Mouse (Mus musculus) spleen, postnatal 4 days (tissue): ENCODE results near the gene Ret.
A peak's percentile ranks its signal among the peaks of the same experiment; 100 is the strongest.

ENCODE experiments used
- DNase-seq, 2 experiments: peaks; one replicate each; pipeline ENCODE4 v3.0.0; 2022; ENCODE audit warnings: low spot score in 2 of 2

The Ret gene

DNA sequence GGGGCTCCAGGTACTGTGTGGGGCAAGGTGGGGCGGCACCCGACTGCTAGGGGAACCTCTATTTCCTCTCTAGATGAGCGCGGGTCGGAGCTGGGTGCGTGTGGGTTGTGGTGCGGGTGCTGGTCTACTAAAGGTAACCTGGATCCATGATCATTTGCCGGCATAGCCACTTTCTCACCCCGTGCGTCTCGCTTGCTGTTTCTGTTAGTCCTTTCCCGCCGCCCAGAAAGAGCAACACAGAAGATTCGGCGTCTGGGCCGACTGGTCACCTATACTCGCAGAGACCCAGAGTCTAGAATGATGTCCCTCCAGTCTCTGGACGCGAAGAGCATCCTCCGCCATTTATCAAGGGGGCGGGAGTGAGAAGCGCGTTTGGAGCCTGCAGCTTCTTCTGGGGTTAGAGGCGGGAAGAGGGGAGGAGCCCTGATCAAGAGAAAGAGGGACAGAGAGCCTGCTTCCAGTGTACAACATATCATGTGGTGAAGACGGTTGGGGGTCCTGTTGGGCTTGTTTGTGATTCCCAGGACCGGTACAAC, at the start of gene Ret:
Gene Ret, minus strand, starts transcription at position 279 of the 536 bp plus-strand sequence.
- DNase-seq = no peak

DNA sequence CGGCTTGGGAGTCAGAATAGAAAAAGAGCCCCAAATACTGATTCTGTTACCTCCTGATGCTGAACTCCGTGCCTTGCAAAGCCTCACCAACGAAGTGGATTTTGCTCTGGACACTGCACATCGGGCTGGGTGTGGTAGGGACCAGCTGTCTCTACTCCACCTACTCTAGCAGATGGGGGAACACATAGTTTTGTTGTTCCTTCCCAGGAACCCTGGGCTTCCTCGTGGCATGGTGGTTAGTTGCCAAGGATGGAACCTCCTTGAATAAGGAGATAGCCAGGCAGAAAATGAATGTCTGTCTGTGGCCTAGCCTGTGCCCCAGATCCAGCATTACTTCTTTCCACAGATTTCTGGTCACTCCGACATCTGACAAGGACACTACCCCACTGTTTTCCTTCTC, 49.6 kb upstream of the Ret start:
- no peak for DNase-seq

DNA sequence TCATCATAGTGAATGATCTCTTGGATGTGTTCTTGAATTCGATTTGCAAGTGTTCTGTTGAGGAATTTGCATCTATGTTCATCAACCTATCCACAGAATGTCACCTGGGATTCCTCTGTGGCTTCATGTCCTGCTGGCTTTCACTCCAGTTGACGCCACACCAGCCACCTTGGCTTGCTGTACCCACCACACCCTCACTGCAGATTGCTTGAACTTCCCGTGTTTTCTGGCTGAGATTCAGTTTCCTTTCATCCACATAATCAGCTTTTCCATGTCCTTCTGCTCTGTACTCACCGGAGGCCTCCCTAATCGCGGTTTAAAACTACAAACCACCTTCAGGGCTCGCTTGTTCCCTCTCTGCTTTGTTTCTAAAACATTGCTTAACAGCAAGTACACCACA, 46.6 kb upstream of the Ret start:
- no peak for DNase-seq

DNA sequence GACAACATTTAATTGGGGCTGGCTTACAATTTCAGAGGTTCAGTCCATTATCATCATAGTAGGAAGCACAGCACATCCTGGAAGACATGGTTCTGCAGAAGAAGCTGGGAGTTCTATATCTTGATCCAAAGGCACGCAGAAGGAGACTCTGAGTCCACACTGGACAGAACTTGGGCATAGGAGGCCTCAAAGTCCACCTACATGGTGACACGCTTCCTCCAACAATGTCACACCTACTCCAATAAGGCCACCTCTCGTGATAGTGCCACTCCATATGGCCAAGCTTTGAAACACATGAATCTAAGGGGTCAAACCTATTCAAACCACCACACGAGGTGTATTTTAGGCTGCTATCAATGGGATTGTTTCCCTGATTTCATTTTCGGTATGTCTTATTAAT, 45.4 kb upstream of the Ret start:
- no peak for DNase-seq

DNA sequence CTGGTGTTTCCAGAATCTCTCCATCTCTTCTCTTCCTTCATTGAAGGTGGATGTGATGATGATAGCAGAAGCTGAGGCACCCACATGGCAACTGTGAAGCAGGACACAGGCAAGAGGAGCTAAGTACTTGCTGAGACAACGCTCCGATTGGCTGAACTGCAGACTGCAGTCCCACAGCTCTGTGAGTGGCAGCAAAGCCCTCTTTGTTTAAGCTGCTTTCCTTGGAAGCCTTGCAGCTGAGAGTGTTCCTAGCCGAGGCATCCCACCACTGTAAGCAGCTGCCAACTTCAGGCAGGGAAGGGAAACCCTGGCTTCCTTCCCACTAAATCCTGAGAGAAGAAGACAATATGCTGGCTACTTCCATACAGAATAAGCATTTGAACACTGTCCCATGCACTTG, 28.6 kb upstream of the Ret start:
- no peak for DNase-seq

DNA sequence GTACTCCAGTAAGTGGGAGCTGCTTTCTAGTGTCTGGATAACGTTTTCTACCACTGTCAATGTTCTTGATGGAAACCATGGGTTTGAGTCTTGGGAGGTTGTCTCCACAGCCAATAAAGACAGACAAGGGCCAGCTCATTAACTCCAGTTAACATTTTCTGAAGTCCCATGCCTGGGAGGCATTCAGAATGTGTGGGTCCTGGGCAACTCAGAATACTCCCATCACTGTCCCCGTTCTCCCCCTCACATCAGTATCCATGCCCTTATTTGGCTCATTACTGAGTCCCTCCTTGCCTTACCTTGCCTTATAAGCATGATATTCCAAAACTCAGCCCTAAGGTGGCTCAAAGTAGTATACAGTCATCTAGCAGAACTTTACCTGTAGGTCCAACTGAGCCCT, 25.0 kb upstream of the Ret start:
- no peak for DNase-seq

DNA sequence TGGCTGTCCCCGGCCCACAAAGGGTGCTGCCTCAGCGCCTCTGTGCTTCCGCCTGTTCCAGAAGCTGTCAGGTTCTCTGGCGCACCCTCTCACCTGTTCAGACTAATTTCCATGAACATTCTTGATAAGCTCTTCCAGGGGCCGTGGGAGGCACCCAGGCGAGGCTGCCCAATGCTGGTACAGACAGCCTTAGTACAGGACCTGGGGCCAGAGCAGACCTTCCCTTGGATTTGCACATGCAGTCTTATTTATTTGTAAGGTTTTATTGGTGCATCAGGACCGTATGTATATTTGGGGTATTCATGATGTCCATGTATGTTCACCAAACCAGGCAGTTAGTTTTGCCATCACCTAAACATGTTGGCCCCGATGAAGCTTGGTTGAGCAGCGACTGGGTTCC, 18.2 kb upstream of the Ret start:
- DNase-seq = no peak

DNA sequence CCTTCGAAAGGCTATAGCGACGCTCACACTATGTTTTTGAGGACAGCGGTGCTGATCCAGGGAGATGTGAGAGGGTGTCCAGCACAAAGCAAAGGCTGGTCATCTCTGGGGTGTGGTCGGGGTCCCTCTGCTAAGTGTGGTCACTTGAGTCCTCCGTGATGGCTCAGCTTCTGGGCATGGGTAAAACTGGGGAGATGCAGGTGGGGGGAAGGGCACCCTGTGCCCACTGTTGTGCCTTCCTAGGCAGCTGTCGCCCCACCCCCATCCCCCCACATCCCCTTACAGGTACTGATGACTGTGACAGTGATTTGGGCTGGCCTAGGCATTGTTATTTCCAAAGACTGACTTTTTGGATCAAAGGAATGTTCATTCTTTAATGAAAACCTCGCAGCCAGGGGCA, 10.8 kb upstream of the Ret start:
- peak in 1 of 2 experiments; percentile 36 for DNase-seq

DNA sequence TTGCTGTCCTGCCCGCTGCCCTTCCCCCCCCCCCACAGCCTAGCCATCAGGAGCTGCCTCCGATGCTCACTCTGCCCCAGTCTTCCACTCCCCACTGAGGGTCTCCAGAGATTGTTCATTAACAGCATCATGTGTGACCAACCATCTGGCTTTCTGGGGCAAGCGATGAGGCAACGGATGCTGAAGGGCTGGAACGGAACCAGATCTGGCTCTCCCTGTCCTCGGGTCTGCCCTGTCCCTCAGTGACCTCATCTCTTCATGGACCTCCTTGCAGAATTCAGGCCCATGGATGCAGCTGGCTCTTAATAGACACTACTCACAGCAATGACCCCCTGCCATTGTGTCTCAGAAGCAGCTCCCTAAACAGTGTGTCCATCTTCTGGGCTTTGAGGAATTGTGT, 8.9 kb upstream of the Ret start:
- DNase-seq = peak in 1 of 2 experiments; percentile 41

DNA sequence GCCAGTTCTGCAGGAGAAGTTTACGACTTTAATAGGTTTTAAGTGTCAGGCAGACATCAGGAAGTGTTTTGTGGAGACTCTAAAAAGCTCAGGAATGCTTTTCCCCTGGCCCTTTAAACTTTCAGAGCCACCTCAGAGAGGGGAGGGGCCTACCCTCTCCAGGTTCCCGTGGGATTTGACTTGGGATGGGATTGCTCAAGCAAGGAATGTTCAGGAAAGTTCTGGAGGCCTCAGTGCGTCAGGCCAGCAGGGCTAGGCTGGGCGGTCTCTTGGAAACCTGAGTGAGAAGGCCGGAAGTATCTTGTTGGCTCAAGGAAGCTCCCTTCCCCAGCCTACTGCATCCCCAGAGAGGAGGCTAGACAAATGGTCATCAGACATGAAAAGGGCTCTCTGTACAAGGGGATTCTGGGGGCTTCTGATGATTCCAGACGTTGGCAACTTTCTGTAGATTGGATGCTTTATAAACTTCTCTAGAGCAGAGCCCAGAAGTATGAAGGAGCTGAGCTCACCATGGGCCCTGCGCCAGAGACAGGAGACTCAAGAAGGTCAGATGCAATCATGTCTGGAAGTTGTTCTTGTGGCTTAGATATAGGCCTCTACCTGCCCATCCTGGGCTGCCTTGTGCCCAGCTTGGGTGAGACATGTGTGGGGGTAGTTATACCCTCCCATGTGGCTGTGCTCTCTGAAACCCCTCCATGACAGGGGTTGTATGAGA, 7.8 kb upstream of the Ret start:
- DNase-seq = no peak

DNA sequence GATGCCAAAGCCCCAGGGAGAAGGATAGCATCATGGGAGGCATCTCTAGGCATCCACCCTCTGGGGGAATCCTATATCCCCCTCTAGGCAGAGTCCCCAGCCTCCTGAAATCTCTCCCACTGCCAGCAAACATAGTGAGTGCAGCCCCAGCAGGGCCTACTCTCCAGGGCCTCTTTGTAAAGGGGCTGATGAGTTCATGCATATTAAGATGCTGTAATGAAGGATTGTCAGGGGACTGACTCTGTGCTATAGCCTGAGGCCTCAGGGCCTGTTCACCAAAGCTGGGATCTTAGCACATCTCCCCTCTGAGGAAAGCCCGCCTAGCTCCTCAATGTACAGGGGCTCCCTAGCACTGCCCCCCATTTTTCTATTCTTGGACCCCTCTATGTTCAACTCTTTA, 6.6 kb upstream of the Ret start:
- no peak for DNase-seq

DNA sequence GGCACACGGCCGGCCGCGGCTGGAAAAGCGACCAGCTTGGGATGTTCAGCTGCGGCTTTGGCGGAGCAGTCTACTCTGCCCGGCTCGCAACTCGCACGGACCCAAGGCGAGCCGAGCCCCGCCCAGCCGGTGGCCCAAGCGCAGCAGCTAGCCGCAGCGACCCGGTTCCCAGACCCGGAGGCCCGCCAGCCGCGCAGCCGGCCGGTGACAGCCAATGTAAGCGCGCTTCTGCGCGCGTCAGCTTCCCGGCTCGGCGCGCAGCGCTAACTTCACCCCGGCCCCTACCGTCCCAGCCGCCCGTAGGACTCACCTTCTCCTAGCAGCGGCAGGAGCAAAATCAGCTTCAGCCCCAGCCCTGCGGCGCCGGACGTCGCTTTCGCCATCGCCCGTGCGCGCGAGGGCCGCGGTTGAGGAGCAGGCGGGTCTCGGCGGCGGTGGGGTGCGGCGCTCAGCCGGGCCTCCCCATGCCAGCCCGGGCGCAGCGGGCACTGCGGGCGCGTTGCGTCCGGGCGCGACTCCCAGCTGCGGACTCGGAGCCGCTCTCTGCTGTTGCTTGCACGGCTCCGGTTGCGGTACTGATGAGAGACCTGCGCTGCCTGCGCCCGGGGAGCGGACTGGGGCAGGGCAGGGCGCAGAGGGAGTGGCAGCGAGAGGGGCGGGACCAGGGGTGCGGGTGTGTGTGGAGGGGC, 623 bp downstream of the Ret start:
- peak in 1 of 2 experiments; percentile 68 for DNase-seq

DNA sequence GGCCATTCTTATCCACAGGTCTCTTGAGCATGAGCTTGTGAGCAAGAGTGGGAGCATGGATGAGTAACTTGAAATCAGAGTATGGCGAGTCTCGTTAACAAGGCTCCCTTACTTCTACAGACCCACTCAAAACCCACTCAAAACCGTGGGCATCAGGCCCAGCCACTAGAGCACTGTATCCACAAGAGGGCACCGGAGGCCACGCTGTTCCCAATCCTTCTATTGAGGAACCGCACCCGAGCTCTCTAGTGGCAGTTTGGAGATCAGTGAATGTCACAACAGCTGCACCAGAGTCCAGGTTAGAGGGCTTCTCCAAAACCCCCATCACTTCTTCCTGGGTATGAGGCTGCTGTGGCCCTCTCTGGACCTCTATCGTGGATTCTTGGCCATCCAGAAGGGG, 2.4 kb downstream of the Ret start:
- no peak for DNase-seq

DNA sequence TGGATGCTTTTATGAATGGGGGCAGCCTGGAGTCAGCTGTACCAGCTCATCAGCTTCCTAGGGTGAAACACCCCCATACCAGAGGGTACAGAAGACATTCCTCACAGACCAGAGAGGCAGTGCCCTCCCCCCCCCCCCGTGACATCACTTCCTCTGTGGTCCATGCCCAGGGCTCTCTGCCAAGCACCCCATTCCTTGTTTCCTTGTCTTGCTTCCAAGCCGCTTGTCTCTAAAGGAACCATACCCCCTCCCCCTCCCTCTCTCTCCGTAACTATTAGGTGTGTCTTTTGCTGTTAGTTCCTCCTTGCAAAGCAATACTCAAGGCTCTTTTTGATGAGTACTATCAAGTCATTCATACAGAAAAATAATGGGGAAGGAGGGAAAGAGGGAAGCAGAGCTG, 4.6 kb downstream of the Ret start:
- no peak for DNase-seq

DNA sequence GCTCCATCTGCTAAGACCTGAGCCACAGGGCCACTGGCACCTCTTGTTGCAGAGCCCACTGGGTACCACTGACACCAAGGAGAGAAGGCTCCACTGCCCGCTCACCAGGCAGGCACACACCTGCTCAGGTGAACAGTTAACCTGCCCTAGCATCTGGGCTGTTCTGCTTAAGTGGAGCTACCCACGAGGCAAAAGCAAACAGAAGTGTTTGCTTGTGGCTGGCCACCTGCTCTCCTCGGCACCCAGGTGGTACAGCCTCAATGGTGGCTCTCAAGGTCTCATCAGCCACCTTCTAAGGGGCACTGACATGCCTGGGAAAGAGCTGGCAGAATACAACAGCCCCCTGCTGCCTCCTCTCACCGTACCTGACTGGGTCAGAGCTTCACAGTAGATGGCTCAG, 5.3 kb downstream of the Ret start:
- no peak for DNase-seq

DNA sequence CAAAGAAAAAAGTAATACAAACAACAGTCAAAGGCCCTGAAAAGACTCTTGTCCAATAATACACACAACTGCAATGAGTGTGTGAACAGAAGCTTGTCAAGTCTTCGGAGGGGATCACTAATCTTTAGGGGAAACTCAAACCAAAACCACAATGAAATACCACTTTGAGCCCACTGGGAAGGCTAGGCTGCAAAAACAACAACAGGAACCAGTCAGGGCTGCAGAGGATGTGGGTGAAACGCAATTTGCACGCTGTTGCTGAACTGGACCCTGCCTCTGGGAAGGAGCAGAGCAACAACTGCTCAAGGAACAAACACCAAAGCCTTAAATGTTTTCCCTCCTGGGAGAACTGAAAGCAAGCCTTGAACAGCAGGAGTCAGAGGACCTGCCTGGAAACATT, 7.8 kb downstream of the Ret start:
- DNase-seq = no peak

DNA sequence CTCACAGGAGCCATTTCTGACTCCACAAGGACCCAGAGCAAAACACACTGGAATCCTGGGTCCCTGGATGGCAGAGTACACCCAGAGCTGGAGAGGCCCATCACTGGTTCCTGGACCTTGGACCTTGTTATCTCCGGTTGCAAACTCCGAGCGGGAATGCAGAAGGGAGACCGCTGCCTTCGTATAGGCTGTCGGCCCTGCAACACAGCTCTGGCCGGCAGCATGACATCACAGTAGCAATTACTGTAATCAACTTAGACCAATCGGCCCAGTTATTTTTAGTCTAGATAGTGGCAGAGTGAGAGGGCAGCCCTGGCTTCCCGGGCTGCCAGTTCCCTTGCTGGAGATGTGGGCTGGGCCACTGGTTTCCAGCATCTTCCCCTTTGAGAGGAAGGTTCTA, 8.9 kb downstream of the Ret start:
- no peak for DNase-seq

DNA sequence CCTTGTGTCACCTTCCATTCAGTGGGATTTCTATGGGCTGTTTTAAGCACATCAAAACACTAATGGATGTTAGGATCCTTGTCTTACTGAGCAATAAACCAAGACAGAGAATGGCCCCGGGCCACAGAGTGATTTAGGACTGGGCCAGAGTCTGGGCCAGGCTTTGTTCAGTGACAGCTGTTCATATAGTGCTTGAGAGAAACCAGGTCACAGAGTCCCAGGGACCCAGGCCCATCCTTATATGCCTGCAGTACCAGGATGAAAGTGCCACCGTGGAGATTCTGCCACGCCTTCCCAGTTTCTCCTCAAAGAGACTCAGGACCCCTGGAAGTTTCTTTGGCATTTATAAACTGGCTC, 10.3 kb downstream of the Ret start:
- no peak for DNase-seq

DNA sequence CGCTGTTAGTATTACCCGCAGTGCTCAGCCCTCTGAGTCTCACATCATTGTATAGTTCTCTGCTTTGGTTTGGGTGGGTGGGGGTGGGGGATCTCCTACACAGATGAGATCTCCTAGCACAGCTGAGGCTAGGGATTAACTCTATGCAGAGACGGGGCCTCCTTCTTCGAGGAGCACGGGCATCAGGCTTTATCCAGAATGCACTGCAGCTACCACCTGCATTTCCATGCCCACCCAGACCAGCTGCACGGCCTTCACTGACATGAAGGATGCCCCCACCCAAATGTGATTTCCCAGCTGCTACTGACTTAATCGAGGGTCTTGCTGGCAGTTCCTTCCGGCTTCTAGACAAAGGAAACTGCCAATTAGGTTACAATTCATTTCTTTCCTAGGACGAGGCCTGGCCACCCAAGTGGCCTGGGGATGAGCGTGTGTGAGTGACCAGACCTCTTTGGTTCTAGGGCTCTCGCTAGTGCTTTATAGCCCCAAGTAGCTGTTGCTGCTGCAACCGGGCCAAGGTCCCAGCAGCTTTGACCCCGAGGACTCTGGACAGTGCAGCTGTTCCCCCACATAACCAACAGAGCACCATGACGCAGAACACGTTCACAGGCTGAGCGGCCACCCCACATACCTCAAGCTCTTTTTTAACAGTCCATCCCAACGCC, 10.8 kb downstream of the Ret start:
- DNase-seq = no peak

DNA sequence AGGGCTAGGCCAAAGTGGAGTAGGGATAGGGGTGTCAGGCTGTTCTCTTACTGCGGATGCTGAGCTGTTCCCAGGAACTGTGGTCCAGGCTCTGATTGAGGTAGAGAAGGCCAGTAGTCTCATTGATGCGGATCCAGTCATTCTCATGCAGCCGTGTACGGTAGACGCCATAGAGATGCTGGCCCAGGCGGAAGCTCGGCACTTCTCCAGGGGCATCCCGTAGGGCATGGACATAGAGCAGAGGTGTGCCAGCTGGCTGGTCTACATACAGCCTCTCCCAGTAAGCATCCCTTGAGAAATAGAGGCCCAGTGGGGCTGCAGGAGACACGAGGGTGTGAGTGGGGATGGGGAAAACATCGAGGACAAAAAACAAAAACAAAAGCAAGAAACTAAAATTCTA, 13.4 kb downstream of the Ret start:
- no peak for DNase-seq

DNA sequence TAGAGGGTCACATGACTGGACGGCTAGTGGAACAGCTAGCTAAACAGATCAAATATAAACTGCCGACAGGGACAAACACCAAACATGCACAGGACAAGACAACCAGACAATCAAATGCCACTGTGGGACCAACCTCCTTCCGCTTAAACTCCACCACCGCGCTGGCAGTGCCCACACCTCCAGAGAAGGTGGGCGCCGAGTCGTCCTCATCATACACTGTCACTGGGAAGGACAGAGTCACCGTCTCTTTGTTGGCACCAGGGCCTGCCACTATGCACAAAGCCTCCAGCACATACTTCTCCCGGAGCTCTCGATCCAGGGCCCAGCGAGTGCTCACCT, 17.5 kb downstream of the Ret start:
- DNase-seq = no peak

DNA sequence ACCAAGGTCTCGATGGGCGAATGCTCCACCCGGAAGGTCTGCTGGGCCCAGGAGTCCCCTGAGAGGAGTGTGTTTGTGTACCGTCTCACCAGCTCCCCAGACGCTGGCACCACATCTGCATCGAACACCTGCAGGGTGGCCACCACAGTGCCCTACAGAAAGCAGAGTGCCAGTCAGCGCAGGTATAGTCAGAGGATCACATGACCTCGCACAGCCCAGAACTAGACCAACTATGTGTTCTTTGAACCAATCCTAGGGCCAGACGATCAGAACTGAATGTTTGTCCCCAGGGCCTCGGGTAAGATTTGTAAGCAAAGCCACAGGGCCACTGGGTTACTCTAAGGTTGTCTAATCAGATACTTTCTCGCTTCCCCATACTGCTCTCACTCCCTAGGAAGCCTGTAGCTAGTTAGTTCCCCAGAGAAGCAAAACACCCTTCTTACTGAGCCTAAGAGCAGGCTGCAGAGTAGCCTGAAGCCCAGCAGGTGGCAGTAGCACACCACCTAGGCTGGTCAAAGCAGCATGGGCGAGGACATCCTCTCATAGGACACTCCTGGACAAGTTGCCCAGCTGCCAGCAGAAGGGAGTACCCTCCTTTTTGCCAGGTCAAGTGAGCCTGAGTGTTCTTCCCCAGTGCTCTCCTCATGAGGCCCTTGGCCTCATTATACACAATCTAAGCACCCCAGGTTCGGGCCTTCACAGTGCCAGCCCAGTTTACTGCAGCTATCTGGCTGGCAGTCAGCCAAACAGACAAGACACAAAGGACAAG, 18.0 kb downstream of the Ret start:
- DNase-seq = peak; percentile 47 to 81

DNA sequence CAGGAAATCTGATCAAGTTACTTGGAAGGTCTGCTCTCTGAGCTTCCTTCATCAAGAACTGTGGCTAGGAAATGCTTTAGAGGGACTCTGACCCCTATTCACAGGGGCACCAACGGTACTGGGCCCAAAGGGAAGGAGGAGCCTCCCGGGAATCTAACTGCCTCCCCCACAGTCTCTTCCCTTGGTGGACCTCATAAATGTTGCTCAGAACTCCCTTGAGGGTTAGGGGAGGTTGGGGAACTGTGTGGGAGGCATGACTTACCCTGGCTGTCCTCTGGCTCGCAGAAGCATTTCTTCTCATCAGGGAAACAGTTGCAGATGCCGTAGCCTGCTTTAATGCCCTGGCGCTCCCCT, 23.6 kb downstream of the Ret start:
- DNase-seq = no peak
